Comparison of ENCODE assay signal across 17 mouse cellular contexts in the genomic region with DNA sequence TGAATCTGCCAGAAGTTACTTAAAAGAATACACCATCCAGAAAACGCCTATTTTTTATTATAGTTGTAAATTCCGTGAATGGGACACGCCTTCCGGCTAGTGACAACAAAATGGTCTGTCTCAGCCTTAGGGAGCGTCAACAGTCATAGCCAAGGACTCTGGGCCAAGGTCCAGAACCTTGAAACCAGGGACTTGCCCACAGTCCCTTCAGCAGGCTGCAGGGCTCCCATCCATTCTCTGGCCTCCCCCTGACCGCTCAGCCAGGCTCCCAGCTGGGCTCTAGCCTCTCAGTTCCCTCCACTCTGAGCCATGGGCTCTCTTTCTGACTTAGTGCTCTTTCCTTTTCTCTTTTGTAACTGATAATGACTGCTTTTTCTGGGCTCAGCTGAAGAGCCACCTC. TPM values are rescaled to one million over a fixed set of nuclear protein-coding genes. Genes with fewer than 3 reads are reported as not detected.
DNase-seq lines count a peak whose midpoint lies in the region; ATAC-seq and TF ChIP-seq lines count a peak whose summit lies in the region.
"Had no signal": no experiment of that assay in that cellular context is flagged by ENCODE, and none has a peak within 500 bp of the region (broad histone marks: within the 10 kb centered on the region; RNA-seq: fewer than 3 reads in every experiment).

No protein-coding gene starts in this region.

- no peak for DNase-seq in kidney, adult 18-20 months
- DNase-seq in adrenal gland, postnatal 10 days: peak; percentile 59
- no peak for DNase-seq in limb, embryonic 14.5 days (ENCODE audit: low spot score)
- DNase-seq in hindbrain, embryonic 10.5 days (ENCODE audit: low spot score): no peak
- no peak for DNase-seq in cerebellum, adult 18-20 months
- DNase-seq: cerebellum, postnatal 36 days; layer of hippocampus, adult 9-11 months; lung, embryonic 14.5 days; retina, postnatal 1 day; thymus, postnatal 36 days had no signal

- no peak for TF ChIP-seq POLR2A in limb, embryonic 14.5 days (IDR thresholded peaks at IDR 0.05; ENCODE audit: borderline replicate concordance, extremely low read depth, insufficient read depth, insufficient read length)

- H3K36me3 ChIP-seq in kidney, embryonic 15.5 days: no peaks in the 10 kb centered on the region
- no peaks in the 10 kb centered on the region; the same call in 1 of the 2 replicates for H3K36me3 ChIP-seq in intestine, embryonic 15.5 days
- H3K36me3 ChIP-seq in limb, embryonic 14.5 days (ENCODE audit: control insufficient read depth, insufficient read depth, low read length): peaks cover 5% of the 10 kb centered on the region; the same call in 1 of the 2 replicates
- no peaks in the 10 kb centered on the region for H3K36me3 ChIP-seq in hindbrain, embryonic 10.5 days
- H3K36me3 ChIP-seq: forebrain, embryonic 15.5 days; midbrain, embryonic 12.5 days; neural tube, embryonic 15.5 days had no signal

- H3K27ac ChIP-seq in kidney, embryonic 15.5 days: peak overlapping the region; percentile 62
- H3K27ac ChIP-seq in intestine, embryonic 15.5 days: peak overlapping the region; percentile 15
- H3K27ac ChIP-seq in limb, embryonic 14.5 days (replicated peaks; ENCODE audit: low read depth, low read length): peak overlapping the region; percentile 48; the same call in 1 of the 2 replicates
- no peak overlapping the region for H3K27ac ChIP-seq in hindbrain, embryonic 10.5 days
- H3K27ac ChIP-seq: forebrain, embryonic 15.5 days; macrophage; midbrain, embryonic 12.5 days; neural tube, embryonic 15.5 days had no signal

- ATAC-seq in kidney, embryonic 15.5 days (replicated peaks; ENCODE audit: low FRiP score): no peak
- ATAC-seq in intestine, embryonic 15.5 days: peak; percentile 72
- ATAC-seq in limb, embryonic 14.5 days (ENCODE audit: low FRiP score, low read depth): no peak
- ATAC-seq: forebrain, embryonic 15.5 days had no signal

- H3K4me1 ChIP-seq in kidney, embryonic 15.5 days: peaks cover 76% of the 10 kb centered on the region
- H3K4me1 ChIP-seq in intestine, embryonic 15.5 days (replicated peaks): peaks cover 46% of the 10 kb centered on the region
- peaks cover 46% of the 10 kb centered on the region for H3K4me1 ChIP-seq in limb, embryonic 14.5 days (ENCODE audit: control insufficient read depth, insufficient read depth, low read length)
- peaks cover 53% of the 10 kb centered on the region for H3K4me1 ChIP-seq in hindbrain, embryonic 10.5 days (replicated peaks)

- H3K27me3 ChIP-seq in kidney, embryonic 15.5 days: no peaks in the 10 kb centered on the region
- no peaks in the 10 kb centered on the region for H3K27me3 ChIP-seq in intestine, embryonic 15.5 days (replicated peaks)
- H3K27me3 ChIP-seq in limb, embryonic 14.5 days (ENCODE audit: control insufficient read depth, insufficient read depth, low read length): no peaks in the 10 kb centered on the region
- H3K27me3 ChIP-seq in hindbrain, embryonic 10.5 days (ENCODE audit: insufficient read depth, poor library complexity, severe bottlenecking): peaks cover 14% of the 10 kb centered on the region
- H3K27me3 ChIP-seq: forebrain, embryonic 15.5 days had no signal

- no peaks in the 10 kb centered on the region for H3K9me3 ChIP-seq in kidney, embryonic 15.5 days (replicated peaks)
- no peaks in the 10 kb centered on the region for H3K9me3 ChIP-seq in intestine, embryonic 15.5 days
- no peaks in the 10 kb centered on the region for H3K9me3 ChIP-seq in limb, embryonic 14.5 days (ENCODE audit: control insufficient read depth, low read length)
- H3K9me3 ChIP-seq in hindbrain, embryonic 10.5 days: no peaks in the 10 kb centered on the region
- H3K9me3 ChIP-seq: forebrain, embryonic 15.5 days; midbrain, embryonic 12.5 days; neural tube, embryonic 15.5 days had no signal

- no peak overlapping the region; the same call in 1 of the 2 replicates for H3K4me2 ChIP-seq in kidney, embryonic 15.5 days
- 0 out of 2 replicates have a peak overlapping the region, but pooled peaks have one; percentile 17 for H3K4me2 ChIP-seq in intestine, embryonic 15.5 days (replicated peaks)
- 0 out of 2 replicates have a peak overlapping the region, but pooled peaks have one; percentile 5 for H3K4me2 ChIP-seq in limb, embryonic 14.5 days (replicated peaks; ENCODE audit: low read depth, low read length, severe bottlenecking)
- H3K4me2 ChIP-seq: forebrain, embryonic 15.5 days; lung, embryonic 14.5 days; midbrain, embryonic 12.5 days; neural tube, embryonic 15.5 days had no signal

- no peak overlapping the region for H3K9ac ChIP-seq in kidney, embryonic 15.5 days
- no peak overlapping the region for H3K9ac ChIP-seq in intestine, embryonic 15.5 days
- H3K9ac ChIP-seq in limb, embryonic 14.5 days (ENCODE audit: low read depth, low read length, severe bottlenecking): no peak overlapping the region
- H3K9ac ChIP-seq: forebrain, embryonic 15.5 days; lung, embryonic 14.5 days; midbrain, embryonic 12.5 days; neural tube, embryonic 15.5 days had no signal

- WGBS in kidney, embryonic 15.5 days: 58% methylated on average over 6 of the region's 6 CpGs
- 66% methylated on average over 6 of the region's 6 CpGs for WGBS in intestine, embryonic 15.5 days
- WGBS in limb, embryonic 14.5 days: 64% methylated on average over 6 of the region's 6 CpGs
- 89% methylated on average over 6 of the region's 6 CpGs for WGBS in hindbrain, embryonic 10.5 days

- no peak overlapping the region for H3K4me3 ChIP-seq in kidney, embryonic 15.5 days (replicated peaks)
- H3K4me3 ChIP-seq in intestine, embryonic 15.5 days (replicated peaks): no peak overlapping the region
- no peak overlapping the region for H3K4me3 ChIP-seq in limb, embryonic 14.5 days (replicated peaks; ENCODE audit: low read length)
- no peak overlapping the region for H3K4me3 ChIP-seq in hindbrain, embryonic 10.5 days
- H3K4me3 ChIP-seq: erythroblast, embryonic 14.5 days; forebrain, embryonic 15.5 days; midbrain, embryonic 12.5 days; neural tube, embryonic 15.5 days had no signal

RNA-seq across cellular contexts. Expression of gene Tns3, which starts 37.6 kb away (rescaled TPM):
- polyA plus RNA-seq in kidney, embryonic 15.5 days (2015; fragmentation: Nextera tagmentation; extraction: Ambion mirVana): 25.7 and 27.7 TPM in 2 replicates
- total RNA-seq in adrenal gland, postnatal 10 days (2021): 10 to 100 TPM; 36.5 to 38.5 TPM
- 21.1 and 22.9 TPM in 2 replicates for polyA plus RNA-seq in intestine, embryonic 15.5 days (2015; fragmentation: Nextera tagmentation; extraction: Ambion mirVana)
- 59.1 and 77.2 TPM in 2 replicates for polyA plus RNA-seq in limb, embryonic 14.5 days (2012; rRNA removed)
- polyA plus RNA-seq in limb, embryonic 14.5 days (2014; fragmentation: Nextera tagmentation; extraction: Ambion mirVana): 27.4 and 33.3 TPM in 2 replicates
- polyA plus RNA-seq in hindbrain, embryonic 10.5 days (2016; fragmentation: Nextera tagmentation; extraction: Ambion mirVana): 9.7 and 10.9 TPM in 2 replicates
